Mouse (Mus musculus) brain, embryonic 18.5 days (tissue): Measurements from ENCODE around the gene Surf4.

Experiments
- DNase-seq: peaks from one replicate; pipeline ENCODE4 v3.0.0-alpha.2; 2012; ENCODE audit warnings: low read depth, low spot score

Gene Surf4

DNA sequence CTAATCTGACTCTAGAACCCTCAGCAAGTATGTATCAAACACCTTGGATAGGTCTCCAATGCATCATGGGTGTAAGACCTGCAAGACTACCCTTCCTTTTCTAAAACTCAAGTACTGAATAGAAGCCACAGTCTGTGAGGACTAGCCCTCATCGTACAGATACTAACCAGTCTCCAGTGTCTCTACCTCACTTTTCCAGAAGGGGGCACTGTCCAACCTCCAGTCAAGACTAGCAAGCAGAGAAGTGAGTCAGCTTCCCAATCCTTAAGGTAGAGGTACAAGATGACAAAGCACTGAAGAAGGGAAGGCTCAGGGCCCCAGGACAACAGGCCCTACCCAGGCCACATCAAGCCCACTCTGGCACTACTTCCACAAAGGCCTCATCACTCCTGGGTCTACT lies 3.3 kb downstream of the Surf4 start:
- DNase-seq = no peak

DNA sequence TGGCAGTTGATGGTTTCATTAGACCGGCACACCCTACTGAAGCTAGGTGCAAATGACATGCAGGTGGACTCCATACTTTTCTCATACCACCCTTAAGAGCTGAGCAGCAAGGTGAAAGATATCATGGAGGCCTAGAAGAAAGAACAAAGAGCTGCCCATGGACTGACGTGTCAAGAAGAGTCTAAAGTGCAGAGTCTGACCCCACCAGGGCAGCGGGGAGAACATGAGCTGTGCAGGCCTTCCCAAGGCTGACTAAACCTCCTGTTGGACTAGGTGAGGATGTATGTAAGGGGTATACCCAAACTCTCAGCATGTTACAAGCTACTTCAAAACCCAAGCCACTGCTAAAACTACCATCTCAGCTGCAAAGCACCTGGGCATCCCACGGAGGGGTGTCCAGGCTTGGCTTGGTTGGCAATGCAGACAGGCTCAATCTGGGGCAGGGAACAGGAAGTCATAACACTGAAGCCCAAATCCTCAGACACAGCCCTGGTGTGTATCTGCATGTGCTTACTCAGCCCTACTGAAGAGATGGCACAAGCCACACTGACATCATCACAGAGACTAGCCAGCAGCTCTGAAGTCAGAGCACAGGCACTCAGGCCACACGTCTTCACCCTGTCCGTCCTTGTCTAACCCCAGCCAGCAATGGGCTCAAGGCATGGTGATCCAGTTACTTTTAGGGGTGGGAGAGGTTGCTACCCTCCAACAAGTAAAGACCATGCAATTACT lies 5.8 kb downstream of the Surf4 start:
- DNase-seq = no peak

DNA sequence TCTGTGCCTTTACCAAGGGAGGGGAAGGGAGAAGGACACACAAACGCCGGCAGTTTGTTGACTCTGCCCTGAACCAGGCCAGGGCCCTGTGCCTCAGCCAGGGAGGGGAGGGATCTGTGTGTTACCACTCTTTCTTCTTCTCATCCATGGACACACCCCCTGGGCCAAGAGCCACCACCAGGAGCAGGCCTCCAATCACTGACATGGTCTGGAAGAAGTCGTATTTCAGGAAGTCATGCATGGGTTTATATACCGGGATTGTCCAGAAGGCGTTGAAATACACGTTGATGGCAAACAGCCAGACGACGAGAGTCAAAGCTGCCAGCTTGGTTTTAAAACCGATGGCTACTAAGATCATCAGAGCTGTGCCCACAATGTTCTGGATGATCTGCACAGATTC lies 11.9 kb downstream of the Surf4 start:
- DNase-seq = no peak

DNA sequence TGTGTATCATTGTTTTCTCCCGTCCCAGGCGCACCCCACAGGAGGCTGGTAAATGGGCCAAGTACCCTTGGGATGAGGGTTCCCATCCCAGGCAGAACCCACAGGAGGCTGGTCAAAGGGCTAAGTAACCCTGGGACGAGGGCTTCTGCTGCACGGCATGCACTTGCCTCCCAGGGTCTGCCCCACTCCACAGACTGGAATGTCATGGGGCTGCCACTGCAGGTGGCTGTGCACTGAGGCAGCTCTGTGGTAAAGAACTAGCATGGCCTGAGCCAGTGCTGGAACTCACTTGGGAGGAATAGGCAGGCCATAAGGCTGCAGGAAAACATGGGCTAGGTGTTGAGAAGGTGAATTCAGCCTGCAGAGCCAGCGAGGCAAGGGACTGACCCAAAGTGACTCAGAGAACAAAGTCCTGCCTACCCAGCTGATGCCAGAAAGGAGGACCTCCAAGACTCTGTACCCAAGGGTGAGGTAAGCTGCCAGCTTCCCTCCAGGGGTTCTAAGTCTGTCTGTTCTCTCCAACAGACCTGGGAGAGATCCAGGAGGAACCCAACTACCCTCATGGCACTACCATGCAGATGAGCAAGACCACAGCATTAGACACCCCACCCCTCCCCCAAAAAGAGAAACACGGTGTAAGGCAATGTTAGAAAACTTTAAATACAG lies 13.4 kb downstream of the Surf4 start:
- no peak for DNase-seq

DNA sequence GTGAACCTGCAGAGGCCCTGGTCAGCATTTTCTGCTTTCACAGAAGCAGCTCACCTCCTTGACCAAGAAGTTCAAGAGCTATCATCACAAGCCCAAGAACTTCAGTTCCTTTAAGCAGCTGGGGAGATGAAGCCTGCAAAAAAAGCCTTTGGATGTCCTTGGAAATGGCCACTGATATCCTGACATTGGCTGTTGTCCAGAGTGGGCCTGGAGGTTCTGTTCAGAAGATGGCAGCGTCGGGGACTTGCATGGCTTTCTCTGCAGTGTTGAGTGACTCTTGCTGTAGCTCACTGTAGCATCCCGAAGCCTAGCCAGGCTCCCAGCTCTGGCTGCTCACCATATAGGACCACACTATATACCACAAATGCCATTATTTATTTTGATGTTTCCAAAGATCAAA lies 14.0 kb downstream of the Surf4 start:
- DNase-seq = no peak

DNA sequence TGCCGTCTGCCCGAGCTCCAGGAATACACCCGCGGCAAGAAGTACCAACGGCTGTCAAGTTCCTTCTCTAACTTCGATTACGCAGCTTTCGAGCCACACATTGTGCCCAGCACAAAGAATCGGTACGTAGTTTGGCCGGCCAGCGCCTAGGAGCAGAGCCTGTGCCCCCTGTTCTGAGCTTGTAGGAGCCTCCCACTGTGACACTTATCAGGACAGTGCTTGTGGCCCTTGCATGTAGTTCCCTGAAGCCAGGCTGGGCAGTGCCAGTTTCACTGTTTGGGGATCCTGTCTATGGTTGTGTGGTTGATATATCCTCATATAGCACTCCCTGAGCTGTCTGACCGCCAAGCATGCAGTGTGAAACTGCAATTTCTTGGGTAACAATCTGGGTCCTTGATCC lies 17.0 kb downstream of the Surf4 start:
- DNase-seq = no peak

DNA sequence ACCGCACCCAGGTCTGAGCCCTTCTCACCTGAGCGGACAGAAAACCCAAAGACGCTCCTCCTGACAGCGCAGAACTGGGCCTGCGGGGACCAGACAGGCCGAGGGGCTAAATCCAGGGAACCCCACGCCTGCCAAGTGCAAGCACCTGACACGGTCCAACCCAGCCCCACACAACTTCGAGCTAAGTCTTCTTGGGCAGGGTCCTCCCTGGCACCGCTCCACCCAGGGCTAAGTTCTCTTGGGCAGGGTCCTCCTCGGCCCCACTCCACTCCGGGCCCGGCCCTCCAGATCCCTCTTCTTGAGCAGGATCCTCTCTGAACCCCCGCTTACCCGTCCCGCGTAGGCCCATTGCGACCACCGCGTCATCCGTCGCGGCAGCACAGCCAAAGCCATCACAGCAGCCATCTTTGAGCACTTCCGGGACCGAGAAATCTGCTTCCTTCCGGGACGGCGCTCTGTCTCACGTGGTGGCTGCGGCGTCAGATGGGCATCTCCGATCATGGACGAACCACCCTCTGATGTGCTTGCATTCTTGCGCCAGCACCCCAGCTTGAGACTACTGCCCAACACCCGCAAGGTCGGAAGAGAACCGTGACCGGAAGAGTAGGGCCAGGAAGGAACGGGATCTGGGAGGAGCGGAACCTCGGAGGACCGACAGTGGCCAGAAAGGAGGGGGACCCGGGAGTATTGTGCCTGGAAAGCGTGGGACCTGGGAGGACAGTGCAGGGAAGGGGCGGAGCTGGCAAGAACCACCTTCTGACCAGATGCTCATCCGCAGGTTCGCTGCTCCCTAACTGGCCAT lies 17.6 kb downstream of the Surf4 start, which contains the start of the genes Surf2 and Surf1:
Gene Surf2, plus strand, starts transcription at position 441 of the 802 bp plus-strand sequence.
Gene Surf1, minus strand, starts transcription at position 604 of the 802 bp plus-strand sequence.
- peak; percentile 75 for DNase-seq

DNA sequence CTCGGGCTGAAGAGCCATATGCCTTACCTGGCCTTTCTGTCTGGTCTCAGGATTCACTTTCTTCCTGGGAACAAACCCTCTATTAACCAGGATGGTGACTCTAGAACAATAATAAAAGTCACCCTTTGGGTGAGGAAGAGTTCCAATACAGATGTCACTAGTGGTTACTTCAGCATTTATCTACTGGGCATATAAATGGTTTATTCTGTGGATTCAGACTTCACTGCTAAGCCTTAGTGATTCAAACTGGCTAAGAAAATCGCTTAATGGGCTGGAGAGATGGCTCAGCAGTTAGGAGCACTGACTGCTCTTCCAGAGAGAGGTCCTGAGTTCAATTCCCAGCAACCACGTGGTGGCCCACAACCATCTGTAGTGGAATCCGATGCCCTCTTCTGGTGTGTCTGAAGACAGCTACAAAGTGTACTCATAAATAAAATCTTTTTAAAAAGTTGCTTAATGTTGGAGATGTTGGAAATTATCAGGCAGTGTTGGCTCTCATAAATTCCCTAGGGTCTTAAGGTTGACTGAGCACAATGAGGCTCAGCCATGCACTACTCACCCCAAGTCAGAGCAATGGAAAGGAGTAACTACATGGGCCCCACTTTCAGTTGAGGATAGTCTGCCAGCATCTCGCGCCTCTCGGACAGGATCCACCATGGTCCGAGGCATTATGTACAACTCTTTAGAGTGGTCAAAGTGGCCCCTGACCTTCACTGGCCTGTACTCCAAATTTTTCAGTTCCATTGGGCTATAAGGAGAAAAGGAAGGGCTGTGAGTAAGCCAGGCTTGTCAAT lies 19.4 kb downstream of the Surf4 start:
- DNase-seq = no peak

DNA sequence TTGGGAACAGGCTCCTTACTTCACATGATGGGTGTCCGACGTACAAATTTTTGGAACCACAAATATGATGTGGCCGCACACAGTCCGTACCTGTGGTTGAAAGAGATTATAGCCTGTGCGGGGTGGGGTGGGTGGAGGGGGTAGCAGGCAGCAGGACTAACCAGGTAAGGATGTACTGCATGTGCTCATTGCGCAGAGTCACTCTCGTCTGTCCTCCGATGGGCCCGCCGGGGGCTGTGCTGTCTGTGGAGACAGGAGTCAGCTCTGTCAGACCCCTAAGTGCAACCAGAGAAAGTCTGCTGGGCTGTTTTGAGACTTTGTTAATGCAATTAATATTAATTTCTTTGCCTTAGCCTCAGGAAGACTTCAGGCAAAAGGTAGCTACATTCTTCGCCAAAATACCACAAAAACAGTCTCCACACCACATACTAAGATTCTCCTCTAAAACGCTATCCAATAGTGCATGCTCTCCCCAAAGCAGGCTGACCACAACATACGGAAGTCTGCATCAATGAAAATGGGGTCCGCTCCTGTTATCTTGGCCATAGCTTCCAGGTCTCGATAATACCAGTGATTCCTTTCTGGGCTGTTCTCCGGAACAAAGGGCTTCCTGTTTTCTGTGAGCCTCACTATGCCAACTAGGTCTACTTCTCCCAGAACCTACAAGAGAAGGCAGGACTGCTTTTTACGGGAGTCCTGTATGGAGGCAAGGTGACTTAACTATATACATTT lies 20.1 kb downstream of the Surf4 start:
- DNase-seq = no peak

DNA sequence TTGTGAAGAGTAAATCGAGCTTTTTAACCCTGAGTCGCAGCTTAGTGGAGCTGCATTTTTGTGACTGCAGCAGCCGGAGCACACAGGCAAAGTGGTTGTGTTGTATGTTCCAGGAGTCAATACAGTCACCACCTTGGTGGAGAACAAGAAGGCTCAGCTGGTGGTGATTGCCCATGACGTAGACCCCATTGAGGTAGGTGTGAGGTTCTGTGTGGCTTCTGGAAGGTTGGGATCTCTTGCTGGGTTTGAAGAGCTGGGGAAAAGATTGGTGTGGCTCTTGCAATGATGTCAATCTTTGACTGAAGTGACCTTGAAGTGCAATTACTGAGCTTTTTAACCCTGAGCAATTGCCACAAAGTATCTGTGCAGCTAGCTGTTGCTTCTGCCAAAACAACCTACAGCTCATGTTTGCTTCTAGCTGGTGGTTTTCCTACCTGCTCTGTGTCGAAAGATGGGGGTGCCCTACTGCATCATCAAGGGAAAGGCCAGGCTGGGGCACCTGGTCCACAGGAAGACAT lies 21.4 kb downstream of the Surf4 start:
- DNase-seq = no peak

DNA sequence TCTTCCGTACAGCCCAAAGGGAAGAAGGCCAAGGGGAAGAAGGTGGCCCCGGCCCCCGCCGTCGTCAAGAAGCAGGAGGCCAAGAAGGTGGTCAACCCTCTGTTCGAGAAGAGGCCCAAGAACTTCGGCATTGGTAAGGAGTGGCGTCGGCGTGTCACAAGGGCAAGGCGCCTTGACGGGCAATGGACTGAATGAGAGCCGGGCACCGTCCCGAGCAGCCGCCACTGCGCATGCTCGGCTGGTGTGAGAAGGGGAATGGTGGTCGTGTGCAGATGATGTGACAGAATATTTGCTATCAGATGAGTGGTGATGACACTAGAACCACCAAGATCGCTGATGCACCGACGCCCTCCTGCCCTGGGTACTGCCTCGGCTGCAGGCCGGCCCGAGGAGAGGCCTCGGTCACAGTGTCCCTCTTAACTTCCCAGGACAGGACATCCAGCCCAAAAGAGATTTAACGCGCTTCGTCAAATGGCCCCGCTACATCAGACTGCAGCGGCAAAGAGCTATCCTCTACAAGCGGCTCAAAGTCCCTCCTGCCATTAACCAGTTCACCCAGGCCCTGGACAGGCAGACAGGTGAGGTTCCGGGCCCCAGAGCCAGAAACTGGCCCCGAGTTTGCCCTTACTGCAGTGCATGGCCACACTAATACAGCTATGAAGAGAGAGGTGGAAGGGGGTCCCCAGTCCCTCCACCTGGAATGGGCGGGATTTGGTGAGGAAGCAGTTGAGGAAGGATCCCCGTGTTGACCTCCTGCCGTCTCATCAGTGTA lies 22.5 kb downstream of the Surf4 start:
- no peak for DNase-seq

DNA sequence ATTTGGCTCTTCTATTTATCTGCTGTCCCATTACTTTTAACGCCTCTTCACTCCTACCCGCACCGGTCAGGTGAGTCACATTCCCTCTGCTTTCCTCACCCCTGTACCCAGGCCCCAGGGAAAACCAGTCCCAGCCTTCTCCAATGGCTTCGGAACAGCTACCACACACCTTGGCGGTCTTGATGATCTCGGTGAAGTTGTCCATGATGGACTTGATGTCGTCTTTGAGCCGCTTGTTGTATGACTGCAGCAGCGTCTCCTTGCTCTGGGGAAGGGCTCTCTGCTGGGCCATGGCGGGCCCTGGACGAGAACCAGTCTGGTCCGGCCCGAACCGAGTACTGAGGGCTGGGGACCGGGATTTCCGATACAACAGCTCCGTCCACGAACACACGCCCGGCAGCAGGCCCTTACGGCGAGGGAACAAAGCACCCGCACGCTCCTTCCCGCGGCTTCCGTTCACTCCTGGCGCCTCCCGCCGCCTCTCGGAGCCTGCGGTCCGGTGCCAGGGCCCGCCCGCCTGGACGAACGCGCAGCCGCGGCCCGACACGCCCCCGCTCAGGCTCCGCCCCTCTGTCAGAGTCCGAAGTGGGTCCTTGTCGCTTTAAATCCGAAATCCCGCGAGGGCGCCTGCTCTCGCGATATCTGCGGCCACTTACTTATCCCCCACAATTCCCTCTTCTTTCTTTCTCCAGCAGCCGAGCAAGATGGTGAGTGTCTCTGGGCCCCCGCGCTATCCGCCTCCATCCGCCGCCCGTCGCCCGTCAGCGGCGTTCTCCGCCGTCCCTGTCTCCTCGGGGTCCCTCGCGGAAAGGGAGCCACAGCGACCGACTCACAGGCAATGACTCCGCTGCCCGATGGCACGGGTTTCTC lies 23.4 kb downstream of the Surf4 start, which contains the start of the genes Med22 and Rpl7a:
Gene Med22, minus strand, starts transcription at position 554 of the 870 bp plus-strand sequence.
Gene Rpl7a, plus strand, starts transcription at position 641 of the 870 bp plus-strand sequence.
- DNase-seq = peak; percentile 96

DNA sequence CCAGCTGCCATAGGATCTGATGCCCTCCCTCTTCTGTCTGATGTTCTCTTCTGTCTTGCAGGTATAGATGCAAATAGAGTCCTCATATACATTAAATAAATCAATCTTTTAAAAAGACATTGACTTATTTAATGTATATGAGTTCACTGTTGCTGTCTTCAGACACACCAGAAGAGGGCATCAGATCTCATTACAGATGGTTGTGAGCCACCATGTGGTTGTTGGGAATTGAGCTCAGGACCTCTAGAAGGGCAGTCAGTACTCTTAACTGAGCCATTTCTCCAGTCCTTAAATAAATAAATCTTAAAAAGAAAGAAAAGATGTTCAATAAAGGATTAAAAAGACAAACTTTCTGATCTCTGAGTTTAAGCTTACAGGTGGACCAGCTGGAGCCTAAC lies 24.3 kb downstream of the Surf4 start:
- DNase-seq = no peak

DNA sequence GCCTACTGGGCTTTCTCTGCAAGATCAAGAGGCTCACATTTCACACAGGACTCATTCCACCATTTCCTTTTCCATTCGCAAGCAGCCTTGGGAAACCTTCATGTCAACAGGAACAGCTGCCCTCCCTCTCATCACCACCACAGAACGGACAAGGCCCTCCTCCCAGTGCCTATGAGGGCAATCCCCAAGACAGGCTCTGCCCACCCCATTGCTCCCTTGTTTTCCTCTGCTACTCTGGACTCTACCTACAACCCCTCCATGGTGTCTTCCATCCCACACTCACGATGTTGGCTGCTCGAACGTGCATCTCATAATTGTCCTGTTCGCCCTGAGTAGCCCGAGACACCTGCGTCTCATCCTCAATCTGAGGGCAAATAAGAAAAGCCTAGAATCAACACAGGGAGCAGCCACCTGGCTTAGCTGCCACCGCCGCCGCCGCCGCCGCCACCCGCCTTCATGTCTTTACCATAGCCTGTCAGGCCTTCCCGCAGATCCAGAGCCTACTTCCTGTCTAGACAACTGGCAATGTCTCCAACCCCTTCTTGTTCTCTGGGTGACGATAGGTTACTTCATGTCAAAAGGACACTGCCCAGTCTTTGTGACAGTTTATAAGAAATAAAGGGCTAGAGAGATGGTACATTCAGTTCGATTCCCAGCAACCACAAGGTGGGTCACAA lies 24.9 kb downstream of the Surf4 start:
- no peak for DNase-seq

DNA sequence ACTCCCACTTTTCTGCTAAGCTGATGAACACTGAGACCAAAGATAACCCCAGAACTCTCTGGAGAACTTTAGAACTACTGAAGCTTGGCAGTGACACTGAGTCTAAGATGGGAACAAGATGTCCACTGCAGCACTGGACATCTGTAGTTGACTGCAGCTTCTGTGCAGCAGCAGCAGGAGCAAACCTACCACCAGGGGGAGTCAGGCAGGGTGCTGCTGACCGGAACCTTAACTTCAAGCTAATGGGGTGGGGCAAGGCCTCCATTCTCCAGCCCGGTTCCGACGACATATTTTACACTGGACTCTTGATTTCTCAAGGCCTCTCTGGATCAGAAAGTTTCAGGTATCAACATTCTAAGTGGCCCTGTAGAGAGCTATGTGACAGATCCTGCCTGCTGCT lies 26.6 kb downstream of the Surf4 start:
- DNase-seq = no peak

DNA sequence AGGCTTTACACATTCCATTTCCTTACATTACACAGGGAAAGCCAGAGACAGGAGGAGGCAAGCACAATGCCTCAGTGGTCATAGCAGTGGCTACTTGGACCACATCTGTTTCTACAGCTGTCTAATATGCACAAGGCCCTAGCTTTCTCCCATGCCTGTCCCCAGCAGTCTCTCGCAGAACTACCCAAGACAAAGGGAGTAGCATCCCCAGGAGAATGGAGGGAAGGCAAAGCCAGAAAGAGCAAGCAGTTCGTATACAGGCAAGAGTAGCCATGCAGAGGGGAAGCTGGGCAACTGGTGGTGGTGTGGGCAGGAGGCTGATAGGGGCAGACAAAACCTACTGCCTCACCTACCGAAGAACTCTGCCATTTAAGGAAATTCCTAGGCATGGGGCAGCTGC lies 27.3 kb downstream of the Surf4 start:
- DNase-seq = no peak

DNA sequence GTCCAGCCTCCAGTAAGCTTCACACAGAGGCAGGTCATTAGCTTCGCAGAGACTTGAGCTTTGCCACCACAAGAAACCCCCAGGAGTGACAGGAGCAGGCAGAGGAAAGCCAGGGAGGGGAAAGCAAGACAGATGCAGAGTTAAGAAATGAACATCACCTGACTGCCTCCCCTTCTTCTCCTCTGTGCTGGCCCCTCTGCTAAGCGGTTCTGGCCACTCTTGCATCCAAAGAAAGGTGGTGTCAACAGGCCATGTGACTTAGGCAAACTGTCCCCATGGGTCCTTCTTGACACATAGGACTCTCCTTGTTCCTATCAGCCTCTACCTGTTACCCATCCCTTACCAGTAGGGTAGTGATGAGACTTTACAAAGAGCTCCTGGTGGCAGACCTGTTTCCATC lies 27.8 kb downstream of the Surf4 start:
- DNase-seq = no peak

DNA sequence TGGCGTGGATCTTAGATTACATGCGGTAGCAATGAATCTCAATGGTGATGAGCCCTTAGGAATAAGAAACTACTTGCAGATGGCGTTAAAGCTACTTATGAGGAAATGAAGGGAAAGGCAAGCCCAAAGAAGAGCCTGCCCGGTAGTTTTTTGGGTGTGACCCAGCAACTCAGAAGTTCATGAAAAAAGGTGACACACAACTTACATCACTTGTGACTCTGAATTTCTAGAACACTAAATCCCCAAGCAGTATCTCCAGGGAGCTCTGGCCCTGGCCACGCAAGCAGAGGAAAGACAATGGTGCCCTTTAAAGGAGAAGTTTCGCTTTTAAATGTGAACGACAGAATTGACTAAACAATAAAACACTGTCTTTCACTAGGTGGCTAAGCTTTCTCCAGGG lies 30.4 kb downstream of the Surf4 start:
- no peak for DNase-seq
